Mouse (Mus musculus) thymus, adult 2 months (tissue): ENCODE measurements around the gene Sv2b. TPM values are rescaled to one million over a fixed set of nuclear protein-coding genes. Genes with fewer than 3 reads are reported as not detected.

Source experiments
- DNase-seq: peaks from one replicate; pipeline ENCODE4 v3.0.0; 2021
- H3K27ac ChIP-seq: fragments of 200-500 bp; 2 replicates; pipeline ENCODE4 v1.5.1; 2012; ENCODE audit warnings: low read length, control low read depth; ENCODE audit not compliant: control insufficient read depth, insufficient read depth
- H3K27me3 ChIP-seq: fragments of 200-500 bp; 2 replicates; pipeline ENCODE4 v1.6.1; 2012; ENCODE audit warnings: mild to moderate bottlenecking, low read length, moderate library complexity, mixed read lengths; ENCODE audit not compliant: control insufficient read depth, insufficient read depth
- H3K36me3 ChIP-seq: fragments of 200-500 bp; 2 replicates; pipeline ENCODE4 v1.6.1; 2012; ENCODE audit warnings: mild to moderate bottlenecking, low read length, moderate library complexity; ENCODE audit not compliant: control insufficient read depth, insufficient read depth
- H3K4me1 ChIP-seq: fragments of 200-500 bp; replicated peaks from 2 replicates; pipeline ENCODE4 v1.6.1; 2012; ENCODE audit warnings: low read length; ENCODE audit not compliant: control insufficient read depth, insufficient read depth
- H3K4me3 ChIP-seq: fragments of 200-500 bp; 2 replicates; pipeline ENCODE4 v1.5.1; 2012; ENCODE audit warnings: mild to moderate bottlenecking, low read length, control low read depth, moderate library complexity; ENCODE audit not compliant: control insufficient read depth, insufficient read depth
- CTCF ChIP-seq: fragments of 200-500 bp; IDR thresholded peaks from 2 replicates; pipeline ENCODE4 v1.5.1; 2012; ENCODE audit warnings: mild to moderate bottlenecking, control low read depth, low read length, moderate library complexity, borderline replicate concordance; ENCODE audit not compliant: control insufficient read depth, poor library complexity, insufficient read depth; ENCODE audit errors: extremely low read depth
- POLR2A ChIP-seq: fragments of 200-500 bp; IDR thresholded peaks from 2 replicates; pipeline ENCODE4 v1.6.1; 2012; ENCODE audit warnings: mild to moderate bottlenecking, low read length, control low read depth, moderate library complexity; ENCODE audit not compliant: control insufficient read depth, poor library complexity, insufficient read depth; ENCODE audit errors: extremely low read depth
- WGBS: fragments of 180-500 bp; shearing (Covaris S2); methylation state at CpG from one replicate; pipeline ENCODE4 v1.1.7; 2018; 5-methylcytosine and 5-hydroxymethylcytosine counted together
- polyA plus RNA-seq: library from polyadenylated mRNA; depleted of rRNA; stranded (reverse); fragments of >200 nt; gene quantifications from 2 replicates; pipeline ENCODE4 v1.2.3, GENCODE M21; 2012

Sv2b gene
- polyA plus RNA-seq, 1 experiment = 0.94 TPM

- Histone ChIP-seq H3K4me1 (no peaks in the 10 kb centered on the region), H3K27ac (no peak overlapping the region), H3K27me3 (no peaks in the 10 kb centered on the region), H3K4me3 (no peak overlapping the region), H3K36me3 (no peaks in the 10 kb centered on the region)
- WGBS = 91% methylated on average over 4 of the region's 4 CpGs
- no peak for DNase-seq
- TF ChIP-seq CTCF (no peak), POLR2A (no peak)
Measured at GRCm38 (mm10) chr7:75281106-75281505, 28.0 kb downstream of the Sv2b start.

- Histone ChIP-seq H3K4me3 (no peak overlapping the region), H3K27ac (no peak overlapping the region), H3K36me3 (no peaks in the 10 kb centered on the region), H3K4me1 (no peaks in the 10 kb centered on the region), H3K27me3 (no peaks in the 10 kb centered on the region)
- DNase-seq = no peak
- 61% methylated on average over 3 of the region's 3 CpGs for WGBS
- TF ChIP-seq CTCF (no peak), POLR2A (no peak)
Measured at GRCm38 (mm10) chr7:75277847-75278246, 31.2 kb downstream of the Sv2b start.

- Histone ChIP-seq H3K27ac (no peak overlapping the region), H3K27me3 (no peaks in the 10 kb centered on the region), H3K4me3 (no peak overlapping the region), H3K4me1 (no peaks in the 10 kb centered on the region), H3K36me3 (no peaks in the 10 kb centered on the region)
- DNase-seq = no peak
- TF ChIP-seq POLR2A (no peak), CTCF (no peak)
Measured at GRCm38 (mm10) chr7:75276739-75277138, 32.3 kb downstream of the Sv2b start.

GRCm38 (mm10) chr7:75274518-75274917 is 34.5 kb downstream of the Sv2b start:
- TF ChIP-seq POLR2A = no peak
- TF ChIP-seq CTCF = no peak
- 83% methylated on average over 3 of the region's 3 CpGs for WGBS

GRCm38 (mm10) chr7:75273633-75274032 is 35.4 kb downstream of the Sv2b start:
- H3K27ac ChIP-seq = no peak overlapping the region
- no peak for TF ChIP-seq POLR2A
- TF ChIP-seq CTCF = no peak
- no peak for DNase-seq
- H3K27me3 ChIP-seq = no peaks in the 10 kb centered on the region
- no peaks in the 10 kb centered on the region for H3K4me1 ChIP-seq
- WGBS = 94% methylated on average over 2 of the region's 2 CpGs
- no peaks in the 10 kb centered on the region for H3K36me3 ChIP-seq
- no peak overlapping the region for H3K4me3 ChIP-seq

More at GRCm38 (mm10) chr7:75274518-75274917, 34.5 kb downstream of the Sv2b start:
- no peaks in the 10 kb centered on the region for H3K36me3 ChIP-seq
- H3K27me3 ChIP-seq = no peaks in the 10 kb centered on the region
- no peaks in the 10 kb centered on the region for H3K4me1 ChIP-seq
- no peak for DNase-seq
- no peak overlapping the region for H3K27ac ChIP-seq
- no peak overlapping the region for H3K4me3 ChIP-seq

- no peak for TF ChIP-seq CTCF
- TF ChIP-seq POLR2A = no peak
- WGBS = 69% methylated on average over 3 of the region's 3 CpGs
- no peaks in the 10 kb centered on the region for H3K4me1 ChIP-seq
- H3K27me3 ChIP-seq = no peaks in the 10 kb centered on the region
- H3K36me3 ChIP-seq = no peaks in the 10 kb centered on the region
- no peak for DNase-seq
- no peak overlapping the region for H3K27ac ChIP-seq
- H3K4me3 ChIP-seq = no peak overlapping the region
Measured at GRCm38 (mm10) chr7:75271921-75272381, 37.1 kb downstream of the Sv2b start.

- DNase-seq = no peak
- WGBS = 92% methylated on average over 3 of the region's 3 CpGs
- no peak for TF ChIP-seq CTCF
- TF ChIP-seq POLR2A = no peak
- Histone ChIP-seq H3K36me3 (no peaks in the 10 kb centered on the region), H3K4me3 (no peak overlapping the region), H3K27ac (no peak overlapping the region), H3K4me1 (no peaks in the 10 kb centered on the region), H3K27me3 (no peaks in the 10 kb centered on the region)
Measured at GRCm38 (mm10) chr7:75271306-75271705, 37.8 kb downstream of the Sv2b start.
